Mouse (Mus musculus): ENCODE measurements around the gene Fermt3. TPM values are rescaled to one million over a fixed set of nuclear protein-coding genes. Genes with fewer than 3 reads are reported as not detected.

Fermt3 gene
- 3.6 and 4.9 TPM in 2 replicates for polyA plus RNA-seq (2014; fragmentation: Nextera tagmentation; extraction: Ambion mirVana)

DNA sequence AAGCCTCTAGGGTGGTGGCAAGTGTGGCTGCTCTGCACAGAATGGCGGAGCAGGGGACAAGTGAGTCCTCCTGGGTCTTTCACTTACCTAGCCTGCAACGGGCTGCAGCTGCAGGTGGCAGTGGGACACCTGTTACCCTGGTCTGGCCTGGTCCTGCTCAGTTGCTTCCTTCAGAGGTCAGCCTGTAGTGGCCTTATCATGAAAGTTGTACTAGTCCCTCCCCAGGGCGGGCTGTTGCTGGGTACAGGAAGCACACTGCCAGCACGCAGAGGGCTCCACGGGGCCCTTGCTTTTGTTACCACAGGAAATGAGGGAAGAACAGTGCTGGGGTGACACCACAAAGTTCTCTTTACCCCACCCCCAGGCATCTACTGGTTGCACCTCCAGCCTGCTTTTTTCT lies at the start of gene Fermt3:
TSS of gene Fermt3 (minus strand) at position 279 of the 400 bp plus-strand sequence.
- WGBS, result 82% methylated on average over 5 of the region's 5 CpGs
- H3K4me3 ChIP-seq (ENCODE audit: low read length), result no peak within 1 kb of the TSS
- H3K4me2 ChIP-seq (replicated peaks; ENCODE audit: low read depth, low read length), result no peak within 1 kb of the TSS
- H3K4me1 ChIP-seq (ENCODE audit: control insufficient read depth, insufficient read depth, low read length), result no peaks in the 10 kb centered on the region
- H3K9me3 ChIP-seq (ENCODE audit: control insufficient read depth, low read length), result no peaks in the 10 kb centered on the region
- H3K27me3 ChIP-seq (ENCODE audit: control insufficient read depth, insufficient read depth, low read length), result no peaks in the 10 kb centered on the region
- ATAC-seq (ENCODE audit: low FRiP score, low TSS enrichment), result no peak
- peaks cover 61% of the 10 kb centered on the region for H3K36me3 ChIP-seq (ENCODE audit: control insufficient read depth, insufficient read depth, low read length)
- no peak within 1 kb of the TSS for H3K9ac ChIP-seq (ENCODE audit: low read depth, low read length)
- H3K27ac ChIP-seq (ENCODE audit: low read depth, low read length), result no peak within 1 kb of the TSS

- H3K27me3 ChIP-seq (ENCODE audit: control insufficient read depth, insufficient read depth, low read length), result peaks cover 7% of the 10 kb centered on the region; the same call in 1 of the 2 replicates
- 2% methylated on average over 14 of the region's 14 CpGs for WGBS
- H3K9me3 ChIP-seq (ENCODE audit: control insufficient read depth, low read length), result no peaks in the 10 kb centered on the region
- no peak overlapping the region for H3K9ac ChIP-seq (ENCODE audit: low read depth, low read length)
- no peak overlapping the region for H3K27ac ChIP-seq (ENCODE audit: low read depth, low read length)
- ATAC-seq (ENCODE audit: low FRiP score, low TSS enrichment), result peak; percentile 14; the same call in 1 of the 2 replicates
- no peak overlapping the region for H3K4me3 ChIP-seq (ENCODE audit: low read length)
- peaks cover 66% of the 10 kb centered on the region for H3K4me1 ChIP-seq (ENCODE audit: control insufficient read depth, insufficient read depth, low read length)
- no peak overlapping the region; the same call in 1 of the 2 replicates for H3K4me2 ChIP-seq (replicated peaks; ENCODE audit: low read depth, low read length)
- H3K36me3 ChIP-seq (ENCODE audit: control insufficient read depth, insufficient read depth, low read length), result no peaks in the 10 kb centered on the region
These were observed 48.9 kb upstream of the Fermt3 start for GRCm38 (mm10) chr19:7068136-7068535.

GRCm38 (mm10) chr19:7067344-7068050 lies 48.2 kb upstream of the Fermt3 start:
- Histone ChIP-seq H3K27ac (ENCODE audit: low read depth, low read length) (no peak overlapping the region), H3K4me2 (replicated peaks; ENCODE audit: low read depth, low read length) (no peak overlapping the region), H3K36me3 (ENCODE audit: control insufficient read depth, insufficient read depth, low read length) (no peaks in the 10 kb centered on the region), H3K9me3 (ENCODE audit: control insufficient read depth, low read length) (no peaks in the 10 kb centered on the region), H3K4me1 (ENCODE audit: control insufficient read depth, insufficient read depth, low read length) (peaks cover 60% of the 10 kb centered on the region), H3K27me3 (ENCODE audit: control insufficient read depth, insufficient read depth, low read length) (peaks cover 7% of the 10 kb centered on the region; the same call in 1 of the 2 replicates), H3K9ac (ENCODE audit: low read depth, low read length) (no peak overlapping the region), H3K4me3 (ENCODE audit: low read length) (no peak overlapping the region)
- 46% methylated on average over 20 of the region's 20 CpGs for WGBS
- no peak for ATAC-seq (ENCODE audit: low FRiP score, low TSS enrichment)

- no peak for ATAC-seq (ENCODE audit: low FRiP score, low TSS enrichment)
- no peak overlapping the region for H3K27ac ChIP-seq (ENCODE audit: low read depth, low read length)
- no peaks in the 10 kb centered on the region for H3K9me3 ChIP-seq (ENCODE audit: control insufficient read depth, low read length)
- peaks cover 54% of the 10 kb centered on the region for H3K4me1 ChIP-seq (ENCODE audit: control insufficient read depth, insufficient read depth, low read length)
- WGBS, result 30% methylated on average over 7 of the region's 8 CpGs
- H3K36me3 ChIP-seq (ENCODE audit: control insufficient read depth, insufficient read depth, low read length), result no peaks in the 10 kb centered on the region
- H3K4me2 ChIP-seq (replicated peaks; ENCODE audit: low read depth, low read length), result peak overlapping the region; percentile 1; the same call in 1 of the 2 replicates
- no peak overlapping the region for H3K9ac ChIP-seq (ENCODE audit: low read depth, low read length)
- H3K4me3 ChIP-seq (ENCODE audit: low read length), result no peak overlapping the region
- peaks cover 7% of the 10 kb centered on the region; the same call in 1 of the 2 replicates for H3K27me3 ChIP-seq (ENCODE audit: control insufficient read depth, insufficient read depth, low read length)
These were observed 47.6 kb upstream of the Fermt3 start for GRCm38 (mm10) chr19:7066828-7067342.

GRCm38 (mm10) chr19:7066034-7066827 lies 47.0 kb upstream of the Fermt3 start:
- Histone ChIP-seq H3K9ac (ENCODE audit: low read depth, low read length) (peak overlapping the region; percentile 2; the same call in 1 of the 2 replicates), H3K9me3 (ENCODE audit: control insufficient read depth, low read length) (no peaks in the 10 kb centered on the region), H3K4me2 (replicated peaks; ENCODE audit: low read depth, low read length) (peak overlapping the region; percentile 1; the same call in 1 of the 2 replicates), H3K36me3 (ENCODE audit: control insufficient read depth, insufficient read depth, low read length) (no peaks in the 10 kb centered on the region), H3K27me3 (ENCODE audit: control insufficient read depth, insufficient read depth, low read length) (peaks cover 4% of the 10 kb centered on the region; the same call in 1 of the 2 replicates), H3K4me3 (ENCODE audit: low read length) (no peak overlapping the region; the same call in 1 of the 2 replicates), H3K27ac (ENCODE audit: low read depth, low read length) (no peak overlapping the region; the same call in 1 of the 2 replicates), H3K4me1 (ENCODE audit: control insufficient read depth, insufficient read depth, low read length) (peaks cover 47% of the 10 kb centered on the region)
- no peak for ATAC-seq (ENCODE audit: low FRiP score, low TSS enrichment)
- WGBS, result 35% methylated on average over 15 of the region's 15 CpGs

DNA sequence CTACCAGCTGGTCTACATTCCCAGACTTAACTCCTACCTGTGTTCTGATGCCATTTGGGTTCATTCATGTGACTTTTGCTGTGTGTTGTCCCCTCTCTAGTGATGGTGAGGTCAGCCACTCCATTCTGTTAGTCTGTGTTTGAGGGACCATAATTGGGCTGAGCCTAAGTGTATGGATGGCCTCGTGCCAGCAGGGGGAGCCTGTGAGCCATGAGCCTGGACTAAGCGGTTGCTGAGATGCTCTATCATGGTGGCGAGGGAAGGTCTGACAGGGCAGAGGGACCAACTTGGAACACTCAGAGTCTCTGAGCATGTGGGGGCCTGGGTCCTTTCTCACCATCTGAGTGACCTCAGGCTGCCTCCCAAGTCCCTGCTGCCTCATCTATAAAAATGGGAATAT lies 45.3 kb upstream of the Fermt3 start:
- peak; percentile 56 for ATAC-seq (ENCODE audit: low FRiP score, low TSS enrichment)
- WGBS, result 0% methylated on average over 3 of the region's 3 CpGs
- peaks cover 4% of the 10 kb centered on the region; the same call in 1 of the 2 replicates for H3K27me3 ChIP-seq (ENCODE audit: control insufficient read depth, insufficient read depth, low read length)

GRCm38 (mm10) chr19:7062916-7063315 lies 43.6 kb upstream of the Fermt3 start:
- no peaks in the 10 kb centered on the region for H3K9me3 ChIP-seq (ENCODE audit: control insufficient read depth, low read length)
- 91% methylated on average over 8 of the region's 8 CpGs for WGBS
- H3K36me3 ChIP-seq (ENCODE audit: control insufficient read depth, insufficient read depth, low read length), result no peaks in the 10 kb centered on the region
- peaks cover 16% of the 10 kb centered on the region for H3K4me1 ChIP-seq (ENCODE audit: control insufficient read depth, insufficient read depth, low read length)
- H3K27me3 ChIP-seq (ENCODE audit: control insufficient read depth, insufficient read depth, low read length), result no peaks in the 10 kb centered on the region
- ATAC-seq (ENCODE audit: low FRiP score, low TSS enrichment), result no peak
- no peak overlapping the region for H3K27ac ChIP-seq (ENCODE audit: low read depth, low read length)
- no peak overlapping the region for H3K4me3 ChIP-seq (ENCODE audit: low read length)
- no peak overlapping the region for H3K4me2 ChIP-seq (replicated peaks; ENCODE audit: low read depth, low read length)
- no peak overlapping the region for H3K9ac ChIP-seq (ENCODE audit: low read depth, low read length)

More for the DNA sequence above, 45.3 kb upstream of the Fermt3 start:
- H3K9ac ChIP-seq (ENCODE audit: low read depth, low read length), result no peak overlapping the region
- no peak overlapping the region for H3K4me3 ChIP-seq (ENCODE audit: low read length)
- H3K4me2 ChIP-seq (replicated peaks; ENCODE audit: low read depth, low read length), result no peak overlapping the region
- H3K9me3 ChIP-seq (ENCODE audit: control insufficient read depth, low read length), result no peaks in the 10 kb centered on the region
- no peak overlapping the region for H3K27ac ChIP-seq (ENCODE audit: low read depth, low read length)
- peaks cover 31% of the 10 kb centered on the region for H3K4me1 ChIP-seq (ENCODE audit: control insufficient read depth, insufficient read depth, low read length)
- no peaks in the 10 kb centered on the region for H3K36me3 ChIP-seq (ENCODE audit: control insufficient read depth, insufficient read depth, low read length)

GRCm38 (mm10) chr19:7062110-7062509 lies 42.8 kb upstream of the Fermt3 start:
- no peak for ATAC-seq (ENCODE audit: low FRiP score, low TSS enrichment)
- Histone ChIP-seq H3K27ac (ENCODE audit: low read depth, low read length) (no peak overlapping the region), H3K4me1 (ENCODE audit: control insufficient read depth, insufficient read depth, low read length) (peaks cover 17% of the 10 kb centered on the region), H3K36me3 (ENCODE audit: control insufficient read depth, insufficient read depth, low read length) (no peaks in the 10 kb centered on the region), H3K4me2 (replicated peaks; ENCODE audit: low read depth, low read length) (no peak overlapping the region), H3K4me3 (ENCODE audit: low read length) (no peak overlapping the region), H3K9me3 (ENCODE audit: control insufficient read depth, low read length) (no peaks in the 10 kb centered on the region), H3K9ac (ENCODE audit: low read depth, low read length) (no peak overlapping the region), H3K27me3 (ENCODE audit: control insufficient read depth, insufficient read depth, low read length) (peaks cover 3% of the 10 kb centered on the region; the same call in 1 of the 2 replicates)
- 91% methylated on average over 5 of the region's 5 CpGs for WGBS

Data from kidney, embryonic 14.5 days (tissue).